Mouse (Mus musculus) erythroblast, embryonic 14.5 days (primary cell): ENCODE measurements around the gene Aldh1a1.

Experiments
- GATA1 ChIP-seq: IDR thresholded peaks from 2 replicates; pipeline ENCODE4 v1.6.1; 2012; ENCODE audit warnings: low read length, inconsistent platforms, mixed read lengths
- TAL1 ChIP-seq: IDR thresholded peaks from 3 replicates; pipeline ENCODE4 v1.6.1; 2012; ENCODE audit warnings: low read length, inconsistent platforms, mixed read lengths

DNA sequence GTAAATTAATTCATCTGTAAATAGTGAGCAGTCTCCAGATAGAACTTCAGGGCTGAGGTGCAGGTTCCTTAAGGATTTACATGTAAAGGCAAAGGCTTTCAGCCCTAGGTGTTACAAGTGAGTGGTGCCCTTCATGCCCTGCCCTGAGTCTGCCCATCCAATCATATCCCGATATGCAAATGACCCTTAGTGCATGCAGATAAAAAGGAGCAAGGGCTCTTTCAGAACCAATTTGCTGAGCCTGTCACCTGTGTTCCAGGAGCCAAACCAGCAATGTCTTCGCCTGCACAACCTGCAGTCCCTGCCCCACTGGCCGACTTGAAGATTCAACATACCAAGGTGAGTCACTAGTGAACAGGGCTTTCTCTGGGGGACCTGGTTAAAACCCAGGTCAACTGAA lies 109.2 kb downstream of the Aldh1a1 start:
- TF ChIP-seq GATA1 = no peak
- no peak for TF ChIP-seq TAL1
